Mouse (Mus musculus): ENCODE results near the gene Chek2.

GRCm38 (mm10) chr5:110898785-110899184 lies 59.0 kb downstream of the Chek2 start:
- TF ChIP-seq CTCF (IDR thresholded peaks at IDR 0.05; ENCODE audit: low read depth, low read length) (no peak), POLR2AphosphoS5 (IDR thresholded peaks at IDR 0.05; ENCODE audit: insufficient replicate concordance, low read depth, low read length) (no peak), GATA2 (IDR thresholded peaks at IDR 0.05; ENCODE audit: borderline replicate concordance, low read depth, low read length) (no peak), TAL1 (conservative IDR thresholded peaks at IDR 0.05; ENCODE audit: low read depth, low read length) (no peak), GATA1 (IDR thresholded peaks at IDR 0.05; ENCODE audit: borderline replicate concordance, low read length) (no peak)
